Mouse (Mus musculus) kidney, adult 18-20 months (tissue): Measurements from ENCODE around the gene Secisbp2.

Source experiments
- DNase-seq: peaks from one replicate; pipeline ENCODE4 v3.0.0; 2021

The Secisbp2 gene

GRCm38 (mm10) chr13:51696481-51696880 is 45.0 kb downstream of the Secisbp2 start:
- DNase-seq: no peak

GRCm38 (mm10) chr13:51697455-51697854 is 46.0 kb downstream of the Secisbp2 start:
- no peak for DNase-seq

GRCm38 (mm10) chr13:51697897-51698296 is 46.4 kb downstream of the Secisbp2 start:
- DNase-seq: no peak

- no peak for DNase-seq
Observed at GRCm38 (mm10) chr13:51698318-51698717, 46.8 kb downstream of the Secisbp2 start.

GRCm38 (mm10) chr13:51703893-51704292 is 52.4 kb downstream of the Secisbp2 start:
- DNase-seq: no peak

- no peak for DNase-seq
Observed at GRCm38 (mm10) chr13:51705882-51706854, 54.7 kb downstream of the Secisbp2 start.

- DNase-seq: no peak
Observed at GRCm38 (mm10) chr13:51710738-51711137, 59.2 kb downstream of the Secisbp2 start.

- DNase-seq: no peak
Observed at GRCm38 (mm10) chr13:51712022-51712421, 60.5 kb downstream of the Secisbp2 start.

GRCm38 (mm10) chr13:51716350-51717263 is 65.1 kb downstream of the Secisbp2 start:
- DNase-seq: peak; percentile 28

- no peak for DNase-seq
Observed at GRCm38 (mm10) chr13:51719256-51719655, 67.8 kb downstream of the Secisbp2 start.

- DNase-seq: no peak
Observed at GRCm38 (mm10) chr13:51720556-51720955, 69.1 kb downstream of the Secisbp2 start.

GRCm38 (mm10) chr13:51723114-51723513 is 71.6 kb downstream of the Secisbp2 start:
- no peak for DNase-seq

- DNase-seq: no peak
Observed at GRCm38 (mm10) chr13:51724566-51724965, 73.1 kb downstream of the Secisbp2 start.

- no peak for DNase-seq
Observed at GRCm38 (mm10) chr13:51725446-51725845, 73.9 kb downstream of the Secisbp2 start.

GRCm38 (mm10) chr13:51725926-51726574 is 74.6 kb downstream of the Secisbp2 start:
- DNase-seq: no peak

GRCm38 (mm10) chr13:51727364-51727763 is 75.9 kb downstream of the Secisbp2 start:
- DNase-seq: peak; percentile 32

- DNase-seq: no peak
Observed at GRCm38 (mm10) chr13:51729887-51730361, 78.4 kb downstream of the Secisbp2 start.

GRCm38 (mm10) chr13:51731474-51731873 is 80.0 kb downstream of the Secisbp2 start:
- DNase-seq: no peak

GRCm38 (mm10) chr13:51732097-51732664 is 80.7 kb downstream of the Secisbp2 start:
- no peak for DNase-seq
